Mouse (Mus musculus): ENCODE data around the gene A530016L24Rik. TPM values are rescaled to one million over a fixed set of nuclear protein-coding genes. Genes with fewer than 3 reads are reported as not detected.

The A530016L24Rik gene
- total and polyA plus RNA-seq, 3 experiments = 34.7 to 52.9 (median 38.6) TPM

DNA sequence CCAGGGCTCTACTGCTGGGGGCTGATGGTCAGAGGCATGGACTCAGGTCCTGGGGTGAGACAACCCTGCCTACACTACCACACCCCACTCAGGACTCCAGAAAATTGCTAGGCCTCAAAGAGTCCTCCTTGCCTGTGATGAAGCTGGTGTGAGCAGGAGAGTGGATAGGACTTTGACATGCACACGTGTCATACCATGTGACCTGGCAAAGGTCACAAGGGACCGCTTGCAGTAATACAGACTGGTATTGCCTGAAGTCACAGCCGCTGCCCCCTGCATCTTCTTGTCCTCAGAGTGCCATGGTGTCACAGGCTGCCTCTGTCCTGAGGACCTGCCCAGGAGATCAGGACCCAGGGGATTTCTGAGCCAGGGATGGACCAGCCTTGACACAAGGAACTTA is 24.7 kb upstream of the A530016L24Rik start:
- Histone ChIP-seq H3K79me2 (replicated peaks; ENCODE audit: control insufficient read depth, insufficient read depth, low read length) (no peaks in the 10 kb centered on the region), H3K27me3 (ENCODE audit: control insufficient read depth, insufficient read depth, low read length) (no peaks in the 10 kb centered on the region), H3K9ac (ENCODE audit: low read depth, low read length) (no peak overlapping the region), H3K27ac (no peak overlapping the region), H3K36me3 (ENCODE audit: control insufficient read depth, insufficient read depth, low read length) (no peaks in the 10 kb centered on the region), H3K4me1 (ENCODE audit: control insufficient read depth, insufficient read depth, low read length) (no peaks in the 10 kb centered on the region), H3K4me3 (no peak overlapping the region)
- intact Hi-C loops (cut with DNase I) = no loop called here
- TF ChIP-seq CTCF (IDR thresholded peaks at IDR 0.05) = no peak
- no peak for TF ChIP-seq POLR2A (IDR thresholded peaks at IDR 0.05; ENCODE audit: insufficient read depth, low read depth, low read length)
- no peak for TF ChIP-seq EP300 (IDR thresholded peaks at IDR 0.05; ENCODE audit: insufficient read depth, low read depth, low read length)
- 85% methylated on average over 3 of the region's 3 CpGs for WGBS
- no peak for DNase-seq

DNA sequence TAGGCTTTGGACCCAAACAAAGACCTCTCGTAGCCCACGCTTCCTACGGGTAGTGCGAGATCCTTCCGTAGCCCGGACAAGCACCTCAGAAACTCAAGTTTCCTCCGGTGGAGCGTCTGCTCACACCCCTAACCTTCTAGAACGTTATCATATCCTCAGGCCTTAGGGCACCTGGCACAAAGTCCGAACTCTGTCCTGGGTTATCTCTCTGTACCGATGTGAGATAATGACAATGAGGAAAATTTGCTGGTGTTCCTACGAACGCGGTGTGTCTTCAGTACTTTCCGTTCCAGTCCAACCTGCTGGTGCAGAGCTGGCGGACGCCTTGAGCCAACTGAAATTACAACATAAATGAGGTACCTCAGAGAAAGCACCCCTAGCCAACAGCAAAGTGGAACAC is 23.3 kb upstream of the A530016L24Rik start:
- H3K9ac ChIP-seq (ENCODE audit: low read depth, low read length) = no peak overlapping the region
- H3K79me2 ChIP-seq (replicated peaks; ENCODE audit: control insufficient read depth, insufficient read depth, low read length) = no peaks in the 10 kb centered on the region
- intact Hi-C loops (cut with DNase I) = no loop called here
- 74% methylated on average over 17 of the region's 17 CpGs for WGBS
- TF ChIP-seq POLR2A (IDR thresholded peaks at IDR 0.05; ENCODE audit: insufficient read depth, low read depth, low read length) (no peak), EP300 (IDR thresholded peaks at IDR 0.05; ENCODE audit: insufficient read depth, low read depth, low read length) (no peak), CTCF (IDR thresholded peaks at IDR 0.05) (no peak)
- H3K27ac ChIP-seq = no peak overlapping the region
- no peaks in the 10 kb centered on the region for H3K27me3 ChIP-seq (ENCODE audit: control insufficient read depth, insufficient read depth, low read length)
- H3K4me1 ChIP-seq (ENCODE audit: control insufficient read depth, insufficient read depth, low read length) = no peaks in the 10 kb centered on the region
- H3K4me3 ChIP-seq = no peak overlapping the region
- H3K36me3 ChIP-seq (ENCODE audit: control insufficient read depth, insufficient read depth, low read length) = no peaks in the 10 kb centered on the region
- no peak for DNase-seq

DNA sequence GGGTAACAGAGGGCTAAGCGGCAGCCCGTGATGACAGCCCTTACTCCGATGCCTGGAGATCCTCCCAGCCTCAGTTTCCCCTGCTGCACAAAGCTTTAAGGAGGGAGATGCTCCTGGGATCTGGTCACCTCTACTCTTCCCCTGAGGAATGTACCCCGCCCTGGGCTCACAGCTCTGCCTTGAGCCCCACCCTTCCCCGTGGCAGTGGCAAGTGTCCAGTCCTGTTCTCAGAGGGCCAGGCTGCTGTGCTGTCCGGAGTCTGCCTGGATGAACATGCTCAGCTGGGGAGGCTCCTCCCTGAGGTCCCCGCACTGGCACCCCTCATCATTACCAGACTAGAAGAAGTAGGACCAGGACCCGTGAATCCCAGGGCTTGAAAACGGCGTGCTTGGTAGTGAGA is 21.9 kb upstream of the A530016L24Rik start:
- 65% methylated on average over 10 of the region's 10 CpGs for whole genome bisulfite sequencing
- Histone ChIP-seq H3K79me2 (replicated peaks; ENCODE audit: control insufficient read depth, insufficient read depth, low read length) (no peaks in the 10 kb centered on the region), H3K27me3 (ENCODE audit: control insufficient read depth, insufficient read depth, low read length) (no peaks in the 10 kb centered on the region), H3K4me3 (no peak overlapping the region), H3K27ac (no peak overlapping the region), H3K4me1 (ENCODE audit: control insufficient read depth, insufficient read depth, low read length) (no peaks in the 10 kb centered on the region), H3K9ac (ENCODE audit: low read depth, low read length) (no peak overlapping the region), H3K36me3 (ENCODE audit: control insufficient read depth, insufficient read depth, low read length) (no peaks in the 10 kb centered on the region)
- no peak for TF ChIP-seq EP300 (IDR thresholded peaks at IDR 0.05; ENCODE audit: insufficient read depth, low read depth, low read length)
- TF ChIP-seq POLR2A (IDR thresholded peaks at IDR 0.05; ENCODE audit: insufficient read depth, low read depth, low read length) = no peak
- TF ChIP-seq CTCF (IDR thresholded peaks at IDR 0.05) = no peak
- intact Hi-C loops (cut with DNase I) = no loop called here
- peak; percentile 26 to 45 for DNase-seq

DNA sequence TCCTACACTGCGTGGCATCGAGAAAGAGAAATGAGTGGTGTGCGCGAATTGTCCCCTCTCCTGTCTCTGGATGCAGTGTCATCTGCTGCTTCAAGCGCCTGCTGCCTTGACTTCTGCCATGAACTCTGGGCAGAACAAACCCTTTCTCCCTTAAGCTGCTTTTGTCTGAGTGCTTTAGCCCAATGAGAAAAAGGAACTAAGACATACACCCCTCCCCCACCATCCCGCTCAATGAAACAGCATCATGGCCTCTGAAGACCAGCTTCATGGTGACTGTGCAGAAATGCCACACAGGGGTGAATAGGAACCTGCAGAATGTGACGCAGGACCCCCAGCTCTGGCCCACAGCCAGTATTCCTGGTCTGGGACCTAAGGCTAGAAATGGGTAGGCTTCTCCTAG is 19.9 kb upstream of the A530016L24Rik start:
- TF ChIP-seq EP300 (IDR thresholded peaks at IDR 0.05; ENCODE audit: insufficient read depth, low read depth, low read length) (no peak), CTCF (IDR thresholded peaks at IDR 0.05) (no peak), POLR2A (IDR thresholded peaks at IDR 0.05; ENCODE audit: insufficient read depth, low read depth, low read length) (no peak)
- WGBS = 93% methylated on average over 7 of the region's 7 CpGs
- Histone ChIP-seq H3K4me1 (ENCODE audit: control insufficient read depth, insufficient read depth, low read length) (no peaks in the 10 kb centered on the region), H3K79me2 (replicated peaks; ENCODE audit: control insufficient read depth, insufficient read depth, low read length) (no peaks in the 10 kb centered on the region), H3K4me3 (no peak overlapping the region), H3K27ac (no peak overlapping the region), H3K36me3 (ENCODE audit: control insufficient read depth, insufficient read depth, low read length) (no peaks in the 10 kb centered on the region), H3K9ac (ENCODE audit: low read depth, low read length) (no peak overlapping the region), H3K27me3 (ENCODE audit: control insufficient read depth, insufficient read depth, low read length) (no peaks in the 10 kb centered on the region)
- DNase-seq = no peak
- intact Hi-C loops (cut with DNase I) = no loop called here

DNA sequence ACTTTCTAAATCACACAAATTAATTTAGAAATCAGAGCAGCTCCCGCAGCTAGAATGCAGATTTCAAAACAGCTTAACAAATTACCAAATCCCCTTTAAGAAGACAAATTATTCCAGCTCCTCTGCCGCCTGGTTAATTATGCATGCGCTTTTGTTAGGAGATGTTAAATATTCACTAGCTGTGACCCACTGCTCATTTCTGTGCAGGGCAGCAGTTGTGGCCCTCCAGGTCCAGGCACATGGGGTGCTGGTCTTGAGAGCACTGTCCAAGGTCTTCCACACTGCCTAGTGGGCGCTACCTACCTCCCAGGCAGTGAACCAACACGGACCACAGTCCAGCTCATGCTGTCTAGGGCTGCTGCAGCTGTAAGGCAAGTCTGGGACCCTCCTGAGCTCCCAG is 19.0 kb upstream of the A530016L24Rik start:
- intact Hi-C loops (cut with DNase I) = no loop called here
- WGBS = 83% methylated on average over 5 of the region's 5 CpGs

DNA sequence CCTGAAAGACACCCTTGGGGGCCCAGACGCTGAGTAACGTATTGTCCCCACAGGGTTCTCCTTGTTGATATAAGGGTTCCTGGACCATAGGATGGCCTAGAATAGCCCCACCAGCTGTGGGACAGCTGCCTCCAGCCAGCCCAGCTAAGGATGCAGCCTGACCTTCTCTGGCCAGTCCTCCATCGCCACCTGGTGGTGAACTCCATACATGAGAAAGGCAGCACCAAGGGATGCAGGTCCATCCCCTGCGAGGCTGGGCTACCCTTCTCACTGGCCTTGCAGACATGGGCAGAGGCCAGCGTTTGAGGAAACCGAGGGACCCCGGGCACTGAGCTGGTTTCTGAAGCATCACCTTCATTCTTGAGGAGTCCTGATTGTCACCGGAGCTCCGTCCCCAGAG is 15.5 kb upstream of the A530016L24Rik start:
- Histone ChIP-seq H3K27me3 (ENCODE audit: control insufficient read depth, insufficient read depth, low read length) (no peaks in the 10 kb centered on the region), H3K4me1 (ENCODE audit: control insufficient read depth, insufficient read depth, low read length) (no peaks in the 10 kb centered on the region), H3K27ac (no peak overlapping the region), H3K36me3 (ENCODE audit: control insufficient read depth, insufficient read depth, low read length) (no peaks in the 10 kb centered on the region), H3K9ac (ENCODE audit: low read depth, low read length) (no peak overlapping the region), H3K79me2 (replicated peaks; ENCODE audit: control insufficient read depth, insufficient read depth, low read length) (no peaks in the 10 kb centered on the region), H3K4me3 (no peak overlapping the region)
- peak; percentile 84 to 89 for DNase-seq
- 14% methylated on average over 9 of the region's 9 CpGs for WGBS
- intact Hi-C loops (cut with DNase I) = loop anchor here (1.0 kb wide), 4 partner anchors 62 to 360 kb away; no protein-coding TSS in a partner anchor
- TF ChIP-seq EP300 (IDR thresholded peaks at IDR 0.05; ENCODE audit: insufficient read depth, low read depth, low read length) = peak; percentile 92
- TF ChIP-seq POLR2A (IDR thresholded peaks at IDR 0.05; ENCODE audit: insufficient read depth, low read depth, low read length) = no peak
- peak; percentile 99 for TF ChIP-seq CTCF (IDR thresholded peaks at IDR 0.05)

More for the DNA sequence above, 19.0 kb upstream of the A530016L24Rik start:
- Histone ChIP-seq H3K9ac (ENCODE audit: low read depth, low read length) (no peak overlapping the region), H3K27me3 (ENCODE audit: control insufficient read depth, insufficient read depth, low read length) (no peaks in the 10 kb centered on the region), H3K27ac (no peak overlapping the region), H3K4me3 (no peak overlapping the region), H3K79me2 (replicated peaks; ENCODE audit: control insufficient read depth, insufficient read depth, low read length) (no peaks in the 10 kb centered on the region), H3K36me3 (ENCODE audit: control insufficient read depth, insufficient read depth, low read length) (no peaks in the 10 kb centered on the region), H3K4me1 (ENCODE audit: control insufficient read depth, insufficient read depth, low read length) (no peaks in the 10 kb centered on the region)
- DNase-seq = no peak
- no peak for TF ChIP-seq CTCF (IDR thresholded peaks at IDR 0.05)
- no peak for TF ChIP-seq POLR2A (IDR thresholded peaks at IDR 0.05; ENCODE audit: insufficient read depth, low read depth, low read length)
- no peak for TF ChIP-seq EP300 (IDR thresholded peaks at IDR 0.05; ENCODE audit: insufficient read depth, low read depth, low read length)

Measured in heart, adult 2 months (tissue).